Mouse (Mus musculus) ovary, adult 18-20 months (tissue): Measurements from ENCODE around the gene Fosb.

ENCODE experiments used
- DNase-seq: peaks from one replicate; pipeline ENCODE4 v3.0.0; 2022; ENCODE audit warnings: low spot score, mixed read lengths

Fosb gene

DNA sequence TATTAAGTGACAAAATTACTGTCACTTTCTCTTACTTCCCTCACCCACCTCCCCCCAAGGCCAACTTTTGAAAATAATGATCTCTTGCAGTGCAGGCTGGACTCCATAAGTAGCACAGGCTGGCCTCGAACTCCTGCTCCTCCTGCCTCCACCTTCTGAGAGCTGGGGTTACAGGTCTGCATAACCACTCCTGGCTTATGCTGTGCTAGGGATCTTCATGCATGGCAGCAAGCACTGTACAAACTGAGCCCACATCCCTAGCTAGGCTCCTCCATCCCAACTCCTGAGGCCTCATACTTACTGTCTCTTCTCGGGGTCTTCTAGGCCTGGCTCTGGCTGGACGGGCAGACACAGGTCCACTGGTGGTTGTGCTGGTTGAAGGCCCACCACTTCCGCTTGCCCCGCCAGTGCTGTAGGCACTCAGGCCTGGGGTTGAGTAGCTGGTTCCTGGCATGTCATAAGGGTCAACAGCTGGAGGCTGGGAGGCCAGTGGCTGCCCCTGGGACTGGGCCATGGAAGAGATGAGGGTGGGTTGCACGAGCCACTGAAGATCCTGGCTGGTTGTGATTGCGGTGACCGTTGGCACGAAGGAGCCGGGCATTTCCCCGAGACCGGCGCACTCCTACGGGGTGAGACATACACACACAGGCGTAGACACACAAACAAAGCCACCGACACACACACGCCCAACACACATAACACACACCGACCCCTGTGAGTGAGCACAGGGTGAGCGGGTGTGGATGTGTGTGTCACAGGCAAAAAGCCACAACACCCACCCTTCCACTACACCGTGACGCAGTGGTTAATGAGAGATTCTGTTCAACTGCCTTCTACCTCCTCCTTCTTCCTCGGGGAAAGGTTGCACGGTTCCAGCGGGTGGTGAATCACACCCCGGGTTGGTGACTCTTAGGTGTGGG, 2.8 kb downstream of the Fosb start:
- no peak for DNase-seq

GRCm38 (mm10) chr7:19305796-19306765, 3.8 kb downstream of the Fosb start:
- DNase-seq = no peak

- no peak for DNase-seq
These were observed 4.5 kb downstream of the Fosb start for GRCm38 (mm10) chr7:19305413-19305735.

DNA sequence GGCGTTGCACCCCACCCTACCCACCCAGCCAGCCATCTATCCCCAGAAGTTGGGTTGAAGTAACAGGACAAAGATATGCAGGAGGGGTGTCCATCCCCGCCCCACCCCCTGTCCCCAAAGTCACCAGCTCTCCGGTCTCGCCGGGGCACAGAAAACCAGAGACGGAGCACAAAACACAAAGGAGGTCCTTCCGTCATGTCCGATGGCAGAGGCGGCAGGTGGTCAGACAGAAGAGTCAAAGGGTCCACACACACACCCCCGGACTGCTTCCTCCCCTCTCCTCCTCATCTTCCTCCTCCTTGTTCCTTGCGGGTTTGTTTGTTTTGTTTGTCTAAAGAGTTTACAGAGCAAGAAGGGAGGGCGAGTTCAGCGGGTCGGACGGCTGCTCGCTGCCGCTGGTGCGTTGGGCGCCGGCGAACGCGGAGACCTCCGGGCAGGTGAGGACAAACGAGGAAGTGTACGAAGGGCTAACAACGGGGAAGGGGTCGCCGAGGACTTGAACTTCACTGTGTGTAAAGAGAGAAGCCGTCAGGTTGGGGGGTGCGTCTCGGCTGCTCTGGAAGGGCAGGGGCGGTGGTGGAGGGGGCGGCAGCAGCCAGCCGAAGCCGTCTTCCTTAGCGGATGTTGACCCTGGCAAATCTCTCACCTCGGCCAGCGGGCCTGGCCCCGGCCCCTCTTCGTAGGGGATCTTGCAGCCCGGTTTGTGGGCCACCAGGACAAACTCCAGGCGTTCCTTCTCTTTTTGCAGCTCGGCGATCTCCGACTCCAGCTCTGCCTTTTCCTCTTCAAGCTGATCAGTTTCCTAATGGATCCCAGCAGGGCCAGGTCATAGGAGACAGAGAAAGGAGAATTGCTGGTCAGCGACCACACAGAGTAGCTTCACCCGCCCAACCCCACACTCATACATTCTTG, 5.1 kb downstream of the Fosb start:
- DNase-seq = no peak

GRCm38 (mm10) chr7:19303770-19304169, 6.1 kb downstream of the Fosb start:
- DNase-seq = peak; percentile 20

GRCm38 (mm10) chr7:19303046-19303305, 6.9 kb downstream of the Fosb start:
- no peak for DNase-seq

GRCm38 (mm10) chr7:19302264-19303045, 7.4 kb downstream of the Fosb start:
- no peak for DNase-seq

DNA sequence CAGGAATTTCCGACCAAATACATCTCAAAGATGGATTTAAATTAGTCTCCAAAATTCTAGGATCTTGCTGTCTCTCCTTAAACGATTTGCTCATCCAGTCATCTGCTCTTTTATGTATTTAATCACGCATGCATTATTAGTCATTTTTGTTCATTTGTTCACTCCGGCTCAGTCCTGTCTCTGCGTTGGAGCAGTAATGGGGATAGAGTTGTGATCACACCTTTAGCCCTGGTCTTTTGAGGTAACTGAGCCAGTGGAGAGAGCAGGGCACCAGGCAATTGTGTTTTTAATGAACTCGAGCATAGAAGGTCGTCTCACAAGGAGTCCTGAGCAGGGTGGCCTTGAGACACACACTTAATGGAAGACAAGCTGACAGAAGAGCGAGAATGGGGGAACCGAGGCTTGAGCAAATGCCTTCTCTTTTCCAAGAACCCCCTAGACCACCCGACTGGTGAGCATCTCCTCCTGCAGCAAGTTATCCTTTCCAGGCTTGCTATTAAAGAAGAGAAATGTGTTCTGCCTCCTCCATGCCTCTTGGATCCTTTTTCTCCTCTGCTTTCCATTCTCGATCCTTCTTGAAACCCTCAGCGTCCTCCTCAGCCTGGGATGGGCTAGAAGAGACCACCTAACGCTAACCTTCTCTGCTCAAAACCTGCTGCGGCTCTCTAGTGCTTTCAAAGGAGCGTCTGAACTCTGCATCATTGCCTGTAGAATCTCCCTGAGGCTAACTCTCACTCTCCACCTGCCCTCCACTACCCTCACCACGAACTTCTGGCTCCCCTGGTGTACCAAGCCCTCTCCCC, 8.2 kb downstream of the Fosb start:
- DNase-seq = no peak

DNA sequence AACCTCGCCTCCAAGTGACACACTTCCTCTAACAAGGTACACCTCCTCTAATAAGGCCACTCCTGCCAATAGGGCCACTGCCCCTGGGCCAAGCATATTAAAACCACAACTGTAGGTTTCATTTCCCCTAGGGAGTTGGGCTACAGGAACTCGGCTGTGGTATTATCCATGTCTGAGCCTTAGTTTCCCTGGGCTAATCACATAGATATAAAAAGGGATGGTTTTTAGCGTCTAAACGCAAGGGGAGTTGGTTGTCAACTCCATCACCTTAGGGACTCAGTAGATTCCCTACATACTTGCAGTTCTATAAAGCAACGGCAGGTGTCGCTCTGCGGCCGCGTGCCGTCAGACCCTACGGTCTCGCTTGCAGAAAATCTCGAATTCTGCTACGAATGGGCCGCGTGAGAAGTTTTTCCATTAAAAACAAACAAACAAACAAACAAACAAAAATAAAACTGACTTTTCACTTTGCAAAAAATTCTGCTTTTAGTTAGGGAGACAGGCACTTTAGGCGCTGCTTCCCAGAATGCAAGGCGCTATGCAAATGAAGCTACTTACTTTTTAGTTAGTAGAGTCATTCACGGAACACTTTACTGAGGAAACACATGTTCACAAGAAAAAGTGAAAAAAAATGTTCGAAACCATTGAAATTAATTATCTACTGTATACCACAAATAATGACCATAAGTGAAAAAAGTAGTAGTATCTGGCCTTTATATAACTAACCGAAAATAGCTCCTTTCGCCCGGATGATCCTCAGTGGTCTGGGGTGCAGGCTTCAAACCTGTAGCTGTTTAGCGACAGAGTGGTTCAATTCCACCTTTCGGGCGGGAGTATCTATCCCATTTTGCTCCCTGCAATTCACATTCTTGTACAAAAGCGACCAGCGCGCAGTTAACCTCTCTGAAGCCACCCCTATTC, 9.1 kb downstream of the Fosb start:
- DNase-seq = peak; percentile 56

GRCm38 (mm10) chr7:19299194-19299593, 10.7 kb downstream of the Fosb start:
- DNase-seq = no peak

DNA sequence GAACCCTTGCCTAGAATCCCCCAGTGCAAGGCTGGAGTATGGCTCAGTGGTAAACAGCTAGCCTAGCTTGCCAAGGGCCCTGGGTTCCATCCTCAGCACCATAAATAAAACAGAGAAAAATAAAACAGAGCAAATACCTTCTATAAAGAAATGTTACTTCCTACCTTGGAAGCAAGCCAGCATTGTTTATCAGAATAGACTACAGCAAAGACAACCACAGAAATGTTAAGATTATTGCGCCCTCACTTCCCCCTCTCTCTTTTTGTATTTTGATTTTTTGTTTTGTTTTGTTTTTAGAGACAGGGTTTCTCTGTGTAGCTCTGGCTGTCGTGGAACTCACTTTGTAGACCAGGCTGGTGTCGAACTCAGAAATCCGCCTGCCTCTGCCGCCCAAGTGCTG, 12.1 kb downstream of the Fosb start:
- DNase-seq = no peak

DNA sequence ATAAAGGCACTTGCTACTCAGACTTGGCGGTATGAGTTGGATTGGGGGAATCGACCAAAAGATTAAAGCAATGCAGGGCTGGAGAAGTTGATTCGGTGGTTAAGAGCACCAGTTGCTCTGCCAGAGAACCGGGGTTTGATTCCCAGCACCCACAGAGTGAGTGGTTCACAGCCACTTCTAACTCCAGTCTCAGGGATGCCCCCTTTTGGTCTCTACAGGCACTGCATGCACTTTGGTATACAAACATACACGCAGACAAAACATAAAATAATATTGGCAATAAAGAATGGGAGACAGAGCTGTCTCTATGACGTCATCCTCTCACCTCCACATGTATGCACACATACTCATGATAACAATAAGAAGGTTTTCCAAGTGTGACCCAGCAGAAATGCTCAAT, 12.8 kb downstream of the Fosb start:
- no peak for DNase-seq

DNA sequence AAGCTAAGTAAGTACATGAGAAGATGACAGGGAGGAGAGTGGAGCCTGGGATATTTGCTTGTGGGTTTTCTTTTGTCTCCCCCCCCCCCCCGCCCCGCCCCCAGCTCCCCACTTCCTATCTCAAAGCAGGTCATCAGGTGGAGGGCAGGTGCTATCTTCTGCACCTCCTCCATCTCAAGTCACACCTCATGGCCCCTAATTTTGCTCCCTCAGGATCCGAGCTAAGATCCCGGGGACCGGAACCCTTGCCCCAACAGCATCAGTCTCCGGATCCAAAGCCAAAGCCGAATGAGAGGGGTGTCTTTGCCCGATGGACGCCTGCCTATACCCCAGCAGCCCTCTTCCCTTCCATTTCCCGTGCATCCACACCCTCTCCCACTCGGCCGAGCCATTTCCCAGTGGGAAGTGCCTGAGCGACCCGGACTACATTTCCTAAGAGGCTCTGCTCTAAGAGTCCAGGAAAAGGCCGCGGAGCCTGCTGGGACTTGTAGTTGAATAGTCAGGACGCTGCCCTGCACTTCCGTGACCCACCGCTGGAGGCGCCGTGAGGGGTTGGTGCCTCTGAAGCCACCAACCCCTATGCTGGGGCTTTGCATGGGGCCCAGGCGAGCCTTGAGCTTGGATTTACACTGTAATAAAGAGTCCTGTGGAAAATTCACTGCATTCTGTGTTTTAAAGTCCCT, 14.2 kb downstream of the Fosb start:
- DNase-seq = peak; percentile 85

DNA sequence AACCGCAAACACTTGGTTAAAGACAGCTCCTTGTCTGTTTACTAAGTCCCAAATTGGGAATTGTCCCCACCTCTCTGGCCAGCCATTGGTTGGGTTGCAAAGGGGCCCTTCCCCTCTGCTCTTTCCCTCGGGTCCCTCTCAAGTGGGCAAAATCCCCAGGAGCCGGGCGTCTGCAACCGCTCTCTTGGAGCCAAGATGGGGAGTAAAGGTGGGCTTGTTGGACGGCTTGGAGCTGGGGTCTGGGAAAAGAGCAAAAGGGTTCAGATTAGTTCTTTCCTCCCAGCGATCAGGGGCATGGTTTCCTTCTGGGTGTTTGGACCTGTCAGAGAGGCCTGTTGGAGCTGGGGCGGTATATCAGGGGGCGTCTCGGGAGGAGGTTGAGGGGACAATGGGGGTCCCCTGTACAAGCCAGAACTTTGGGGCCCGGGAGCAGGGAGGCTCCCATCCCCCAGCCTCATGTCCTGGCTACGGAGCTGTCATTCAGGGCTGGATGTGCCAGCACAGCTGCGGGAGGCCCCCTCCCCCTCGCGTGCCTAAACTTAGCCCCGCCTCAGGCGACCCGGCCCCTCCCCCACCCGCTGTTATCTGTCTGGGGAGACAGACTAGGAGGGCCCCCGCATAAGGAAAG, 18.8 kb downstream of the Fosb start:
- DNase-seq = no peak

DNA sequence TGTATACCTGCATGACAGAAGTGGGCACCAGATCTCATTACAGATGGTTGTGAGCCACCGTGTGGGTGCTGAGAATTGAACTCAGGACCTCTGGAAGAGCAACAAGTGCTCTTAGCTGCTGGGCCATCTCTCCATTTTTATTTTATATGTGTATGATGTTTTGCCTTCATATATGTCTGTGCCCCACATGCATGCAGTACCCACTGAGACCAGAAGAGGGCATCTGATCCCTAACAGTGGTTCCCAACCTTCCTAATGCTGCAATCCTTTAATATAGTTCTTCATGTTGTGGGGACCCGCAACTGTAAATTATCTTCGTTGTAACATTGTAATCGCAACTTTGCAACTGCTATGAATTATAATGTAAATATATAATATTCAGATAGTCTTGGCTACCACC, 25.1 kb downstream of the Fosb start:
- no peak for DNase-seq

DNA sequence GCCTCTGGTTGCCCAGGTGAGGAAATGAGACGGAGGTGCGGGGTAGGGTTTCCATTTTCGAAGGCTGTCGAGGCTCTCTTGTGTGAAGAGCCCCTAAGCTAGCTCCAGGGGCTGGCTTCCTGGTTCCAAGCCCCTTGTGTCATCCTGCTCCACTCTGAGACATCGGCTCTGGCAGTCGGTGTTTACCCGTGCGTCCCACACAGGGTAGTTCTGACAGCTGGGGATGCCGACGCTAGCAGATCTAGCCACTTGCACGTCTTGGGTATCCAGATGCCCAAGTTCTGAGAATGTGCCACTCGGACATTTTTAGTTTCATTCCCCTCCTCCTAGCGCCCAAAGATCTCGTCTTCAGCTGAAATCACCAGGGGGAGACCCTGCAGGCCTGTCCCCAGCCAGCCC, 26.4 kb downstream of the Fosb start:
- DNase-seq = no peak

- DNase-seq = no peak
These were observed 27.0 kb downstream of the Fosb start for GRCm38 (mm10) chr7:19282791-19283405.

- no peak for DNase-seq
These were observed 27.5 kb downstream of the Fosb start, which contains the start of gene Rtn2 for GRCm38 (mm10) chr7:19282385-19282784. Gene Rtn2 (plus strand): TSS chr7:19282624.
